Mouse (Mus musculus): Measurements from ENCODE around the gene Npy1r. TPM values are rescaled to one million over a fixed set of nuclear protein-coding genes. Genes with fewer than 3 reads are reported as not detected.

Npy1r gene
- polyA plus RNA-seq (2015; fragmentation: Nextera tagmentation; extraction: Ambion mirVana) = 11.2 and 13.1 TPM in 2 replicates

DNA sequence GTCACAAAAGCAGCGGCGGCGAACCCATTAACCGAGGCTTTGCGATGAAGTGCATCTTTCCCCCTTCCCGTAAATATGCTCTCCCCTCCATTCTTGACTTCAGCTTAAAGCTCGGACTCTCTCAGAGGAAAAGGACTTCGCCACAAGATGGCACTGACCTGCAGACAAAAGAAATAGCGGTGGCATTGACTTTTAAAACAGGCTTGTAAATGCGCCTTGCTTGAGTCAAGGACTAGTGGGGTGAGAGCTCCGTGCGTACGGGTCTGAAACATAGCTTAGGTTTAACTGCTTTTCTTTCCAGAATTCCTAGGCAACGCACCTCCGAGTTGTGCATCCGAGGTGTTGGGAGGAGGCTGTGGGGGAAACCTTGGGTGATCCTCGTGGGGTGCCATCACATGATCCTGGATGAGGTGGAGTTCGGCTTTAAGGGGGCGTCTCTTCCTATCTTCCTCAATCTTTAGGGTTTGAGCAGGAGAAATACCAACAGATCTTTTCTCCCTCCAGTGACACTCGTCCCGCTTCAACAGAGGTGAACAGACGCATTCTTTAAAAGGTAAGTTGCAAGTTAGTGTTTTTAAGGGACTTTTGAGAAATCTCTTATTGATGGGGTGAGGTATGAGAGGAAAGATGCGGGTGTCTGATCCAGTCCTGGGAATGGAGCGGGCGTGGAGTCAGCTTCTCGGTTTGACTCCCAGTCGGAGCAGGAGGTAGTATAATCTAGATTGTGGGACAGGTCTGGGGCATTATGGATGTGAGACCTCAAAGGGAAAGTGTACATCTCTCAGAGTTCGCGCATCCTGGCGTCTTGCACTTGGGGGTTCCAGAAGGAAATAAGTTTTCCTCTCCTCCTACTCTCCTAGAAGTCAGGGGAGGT lies at the start of gene Npy1r:
TSS of gene Npy1r (plus strand) at position 223 of the 874 bp plus-strand sequence.
- WGBS = 1% methylated on average over 30 of the region's 30 CpGs
- Histone ChIP-seq H3K9ac (replicated peaks) (peak within 1 kb of the TSS; percentile 42), H3K4me2 (peak within 1 kb of the TSS; percentile 79), H3K9me3 (replicated peaks) (no peaks in the 10 kb centered on the region), H3K27me3 (replicated peaks) (no peaks in the 10 kb centered on the region), H3K36me3 (no peaks in the 10 kb centered on the region), H3K4me3 (replicated peaks) (peak within 1 kb of the TSS; percentile 50), H3K27ac (replicated peaks) (peak within 1 kb of the TSS; percentile 54; the same call in 1 of the 2 replicates), H3K4me1 (peaks cover 13% of the 10 kb centered on the region)
- ATAC-seq (ENCODE audit: low FRiP score) = peak; percentile 85

DNA sequence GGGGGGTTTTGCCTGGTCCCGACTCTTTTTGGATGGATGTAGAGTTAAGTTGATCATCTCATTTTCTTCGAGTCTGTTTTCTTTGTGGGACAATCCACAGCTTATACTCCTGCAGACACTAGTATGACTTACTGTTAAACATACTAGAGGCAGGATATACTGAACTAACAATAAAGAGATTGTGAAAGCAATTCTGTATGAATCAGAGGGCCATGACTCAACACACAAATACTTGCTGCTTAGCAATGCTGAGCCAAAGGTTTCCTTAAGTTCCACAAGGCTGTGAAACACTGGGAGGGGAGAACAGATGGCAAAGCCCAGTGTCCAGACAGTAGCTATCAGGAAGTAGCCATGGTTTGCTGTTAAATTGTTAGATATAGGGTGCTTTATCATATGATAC lies 15.7 kb upstream of the Npy1r start:
- no peak for ATAC-seq (ENCODE audit: low FRiP score)
- 91% methylated on average over 2 of the region's 2 CpGs for WGBS
- no peaks in the 10 kb centered on the region for H3K27me3 ChIP-seq (replicated peaks)

DNA sequence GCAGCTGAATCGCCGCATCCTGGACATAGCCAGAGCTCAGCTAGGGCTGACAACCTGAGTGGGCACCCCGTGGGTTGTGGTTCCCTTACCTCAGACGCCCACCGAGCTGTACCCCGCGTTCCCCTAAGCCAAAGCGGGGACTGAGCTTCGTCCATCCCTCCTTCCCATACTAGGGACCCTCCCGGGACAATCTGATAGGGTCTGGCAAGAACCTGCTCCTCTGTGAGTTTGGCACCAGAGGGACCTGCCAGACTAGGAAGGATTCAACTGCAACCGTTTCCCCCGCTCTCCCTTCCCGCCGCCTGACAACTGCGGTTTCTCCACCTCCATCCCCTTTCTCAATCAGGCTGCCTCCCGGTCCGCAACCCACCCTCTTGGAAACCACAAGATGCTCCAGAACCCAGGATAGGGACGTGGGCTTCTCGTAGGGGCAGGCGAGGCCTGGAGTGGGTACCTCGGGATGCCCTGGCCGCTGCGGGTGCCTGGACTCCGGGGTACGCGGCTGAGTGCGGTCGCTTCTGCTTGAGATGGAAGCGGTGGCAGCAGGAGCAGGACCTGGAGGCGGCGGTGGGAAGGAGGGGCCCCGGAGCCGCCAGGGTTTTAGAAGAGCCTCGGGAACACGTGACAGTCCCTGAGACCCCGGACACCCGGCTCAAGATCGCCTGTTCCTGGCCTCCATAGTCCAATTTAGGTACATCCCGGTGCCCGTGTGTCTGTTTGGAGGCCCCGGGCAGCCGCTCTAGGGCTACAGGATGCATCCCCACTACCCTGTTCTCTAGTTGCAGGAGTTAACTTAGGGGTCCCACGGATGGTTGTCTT lies 9.3 kb upstream of the Npy1r start, which contains the start of gene Npy5r:
TSS of gene Npy5r (minus strand) at position 618 of the 819 bp plus-strand sequence.
- H3K9ac ChIP-seq (replicated peaks) = peak within 1 kb of the TSS; percentile 76
- ATAC-seq (ENCODE audit: low FRiP score) = peak; percentile 82
- peaks cover 18% of the 10 kb centered on the region; the same call in 1 of the 2 replicates for H3K4me1 ChIP-seq
- no peaks in the 10 kb centered on the region for H3K9me3 ChIP-seq (replicated peaks)
- peak within 1 kb of the TSS; percentile 61; the same call in 1 of the 2 replicates for H3K27ac ChIP-seq (replicated peaks)
- 1% methylated on average over 43 of the region's 43 CpGs for WGBS
- no peaks in the 10 kb centered on the region for H3K36me3 ChIP-seq
- H3K4me3 ChIP-seq (replicated peaks) = peak within 1 kb of the TSS; percentile 58
- H3K27me3 ChIP-seq (replicated peaks) = no peaks in the 10 kb centered on the region
- H3K4me2 ChIP-seq = peak within 1 kb of the TSS; percentile 91

More for the DNA sequence above, 15.7 kb upstream of the Npy1r start:
- Histone ChIP-seq H3K36me3 (no peaks in the 10 kb centered on the region), H3K9me3 (replicated peaks) (no peaks in the 10 kb centered on the region), H3K4me2 (no peak overlapping the region), H3K27ac (replicated peaks) (no peak overlapping the region), H3K4me3 (replicated peaks) (no peak overlapping the region), H3K9ac (replicated peaks) (no peak overlapping the region), H3K4me1 (no peaks in the 10 kb centered on the region)

DNA sequence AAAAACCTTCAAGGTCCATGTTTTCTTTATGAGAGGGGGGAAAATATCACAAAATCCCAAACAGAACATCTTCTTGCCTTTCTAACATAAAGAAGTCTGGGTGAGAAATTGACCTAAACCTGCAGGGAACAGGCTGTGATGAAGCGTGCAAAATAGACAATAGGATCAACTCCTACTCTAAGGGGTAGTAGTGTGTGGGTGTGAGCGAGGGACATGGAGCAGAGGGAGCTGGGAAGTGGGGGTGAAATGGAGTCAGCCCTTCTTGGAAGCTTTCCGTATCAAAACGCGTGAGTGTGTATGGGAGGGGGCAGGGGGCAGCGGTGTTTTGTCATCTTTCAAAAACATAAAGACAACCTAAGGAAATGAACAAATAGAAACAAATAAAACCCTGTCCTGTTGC lies 8.6 kb upstream of the Npy1r start:
- Histone ChIP-seq H3K9ac (replicated peaks) (peak overlapping the region; percentile 76; the same call in 1 of the 2 replicates), H3K36me3 (no peaks in the 10 kb centered on the region), H3K27ac (replicated peaks) (no peak overlapping the region), H3K27me3 (replicated peaks) (no peaks in the 10 kb centered on the region), H3K4me3 (replicated peaks) (peak overlapping the region; percentile 58), H3K4me1 (peaks cover 18% of the 10 kb centered on the region; the same call in 1 of the 2 replicates), H3K9me3 (replicated peaks) (no peaks in the 10 kb centered on the region), H3K4me2 (peak overlapping the region; percentile 91)
- 39% methylated on average over 6 of the region's 6 CpGs for WGBS
- no peak for ATAC-seq (ENCODE audit: low FRiP score)

DNA sequence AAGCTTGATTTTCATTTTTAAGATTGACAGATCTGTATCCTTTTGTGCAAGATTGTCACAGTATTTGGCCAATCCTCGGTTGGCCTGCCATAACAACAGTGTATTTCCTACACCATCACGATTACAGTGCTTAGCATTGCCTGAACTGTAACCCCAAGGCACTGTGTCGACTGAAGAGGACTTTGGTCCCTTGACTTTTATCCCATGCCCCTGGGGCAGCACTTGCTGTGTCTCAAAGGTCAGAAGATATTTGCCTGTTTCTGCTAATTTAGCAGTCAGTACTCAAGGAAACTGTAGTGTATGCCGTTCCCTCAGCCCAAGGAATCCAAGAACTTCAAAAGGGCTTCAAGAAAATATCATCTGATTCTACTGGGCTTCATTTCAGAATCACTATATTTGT lies 8.2 kb upstream of the Npy1r start:
- H3K4me1 ChIP-seq = peaks cover 18% of the 10 kb centered on the region; the same call in 1 of the 2 replicates
- no peak overlapping the region for H3K4me3 ChIP-seq (replicated peaks)
- H3K27ac ChIP-seq (replicated peaks) = no peak overlapping the region
- ATAC-seq (ENCODE audit: low FRiP score) = no peak
- no peak overlapping the region for H3K9ac ChIP-seq (replicated peaks)
- 65% methylated on average over 4 of the region's 4 CpGs for WGBS
- H3K9me3 ChIP-seq (replicated peaks) = no peaks in the 10 kb centered on the region
- H3K4me2 ChIP-seq = peak overlapping the region; percentile 91
- no peaks in the 10 kb centered on the region for H3K36me3 ChIP-seq
- H3K27me3 ChIP-seq (replicated peaks) = no peaks in the 10 kb centered on the region

DNA sequence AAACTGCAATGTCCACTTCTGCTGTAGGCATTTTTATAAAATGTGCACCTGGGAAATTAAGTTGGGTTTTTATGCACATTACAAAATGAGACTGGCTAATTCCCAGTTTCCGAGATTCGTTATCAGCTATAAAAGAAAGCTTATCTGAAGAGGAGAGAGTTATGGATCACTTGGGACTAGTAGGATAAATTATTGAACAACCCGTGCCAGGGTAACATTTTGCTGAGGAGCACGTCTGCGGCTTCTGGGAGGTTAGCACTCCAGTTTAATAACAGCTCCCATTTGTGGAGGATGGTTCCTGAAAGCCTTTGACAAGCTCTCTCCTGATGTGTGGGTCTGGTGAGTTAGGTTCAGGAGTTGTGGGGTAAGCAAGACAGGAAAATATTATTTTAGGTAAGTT lies 6.6 kb upstream of the Npy1r start:
- H3K27me3 ChIP-seq (replicated peaks) = no peaks in the 10 kb centered on the region
- no peak overlapping the region for H3K4me2 ChIP-seq
- no peak overlapping the region for H3K4me3 ChIP-seq (replicated peaks)
- H3K27ac ChIP-seq (replicated peaks) = no peak overlapping the region
- H3K36me3 ChIP-seq = no peaks in the 10 kb centered on the region
- H3K9ac ChIP-seq (replicated peaks) = no peak overlapping the region
- peak; percentile 36 for ATAC-seq (ENCODE audit: low FRiP score)
- WGBS = 34% methylated on average over 5 of the region's 5 CpGs
- H3K4me1 ChIP-seq = peaks cover 18% of the 10 kb centered on the region; the same call in 1 of the 2 replicates
- H3K9me3 ChIP-seq (replicated peaks) = no peaks in the 10 kb centered on the region

DNA sequence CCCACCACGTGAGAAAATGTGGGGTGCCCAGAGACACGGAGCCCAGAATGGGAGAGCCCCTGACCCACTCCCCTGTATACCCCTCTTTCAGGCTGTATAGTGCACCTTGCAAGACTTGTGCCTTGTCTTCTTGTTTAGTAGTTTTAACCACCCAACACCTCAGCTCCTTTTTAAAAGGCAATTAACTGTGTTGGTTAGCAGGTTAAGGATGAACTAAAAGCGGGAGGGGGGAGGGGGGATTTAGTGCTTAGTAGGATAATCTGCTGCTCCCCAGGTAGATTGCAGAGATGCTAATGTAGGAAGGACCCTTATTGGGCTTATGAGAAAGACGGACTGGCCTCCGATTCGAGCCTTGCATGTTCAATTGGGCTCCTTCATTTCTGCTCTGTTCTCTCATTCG lies 1.0 kb downstream of the Npy1r start:
- H3K9me3 ChIP-seq (replicated peaks) = no peaks in the 10 kb centered on the region
- H3K27me3 ChIP-seq (replicated peaks) = no peaks in the 10 kb centered on the region
- H3K36me3 ChIP-seq = no peaks in the 10 kb centered on the region
- peak; percentile 34 for ATAC-seq (ENCODE audit: low FRiP score)
- peak overlapping the region; percentile 42 for H3K9ac ChIP-seq (replicated peaks)
- peak overlapping the region; percentile 79 for H3K4me2 ChIP-seq
- H3K4me1 ChIP-seq = peaks cover 13% of the 10 kb centered on the region
- no peak overlapping the region for H3K27ac ChIP-seq (replicated peaks)
- WGBS = 4% methylated on average over 7 of the region's 7 CpGs
- H3K4me3 ChIP-seq (replicated peaks) = peak overlapping the region; percentile 50

DNA sequence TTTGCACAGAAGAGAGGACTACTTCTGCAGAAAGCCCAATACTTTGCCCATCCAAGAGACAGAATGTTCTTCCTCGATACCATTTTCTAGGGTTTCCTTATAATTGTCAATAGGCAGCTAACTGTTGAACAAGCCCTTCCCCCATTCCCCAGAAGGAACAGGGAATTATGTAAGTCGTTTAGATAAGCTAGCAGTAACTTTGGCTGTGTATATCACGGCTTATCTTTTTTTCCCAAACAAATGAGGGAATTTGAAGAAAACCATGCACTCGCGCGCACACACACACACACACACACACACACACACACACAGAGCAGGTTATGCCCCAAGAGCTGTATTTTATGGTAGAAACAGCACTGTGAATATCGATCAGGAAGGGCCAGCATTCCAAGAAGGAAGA lies 1.8 kb downstream of the Npy1r start:
- WGBS = 70% methylated on average over 7 of the region's 7 CpGs
- H3K9me3 ChIP-seq (replicated peaks) = no peaks in the 10 kb centered on the region
- no peak for ATAC-seq (ENCODE audit: low FRiP score)

DNA sequence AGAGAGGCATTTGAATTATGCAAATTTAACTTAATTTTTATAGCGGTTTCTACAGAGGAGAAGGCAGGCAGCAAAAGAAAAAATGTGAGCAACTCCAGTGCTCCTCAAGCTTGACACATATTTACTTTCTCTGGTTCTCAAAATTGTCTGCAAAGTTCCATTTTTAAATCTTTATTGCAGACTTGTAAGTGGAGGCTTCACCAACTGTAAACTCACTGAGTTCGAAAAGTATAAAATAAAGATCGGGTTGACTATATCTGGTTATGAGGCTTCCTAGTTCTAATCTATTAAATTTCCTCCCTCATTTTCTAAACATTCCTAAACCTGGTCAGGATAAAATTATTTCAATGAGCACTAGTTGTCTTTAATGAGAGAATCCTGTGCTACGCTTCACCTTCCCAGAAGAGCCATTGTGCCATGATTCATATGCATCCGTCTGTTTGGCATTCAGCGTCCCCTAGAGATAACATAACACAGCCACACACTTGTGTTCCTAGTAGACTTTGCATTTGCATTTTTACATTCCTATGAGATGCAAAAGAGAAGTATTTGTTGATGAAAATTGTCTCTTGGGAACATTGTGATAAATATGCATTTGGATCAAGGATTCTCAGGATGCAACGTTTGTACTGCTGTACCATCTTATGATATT lies 17.5 kb downstream of the Npy1r start:
- no peaks in the 10 kb centered on the region for H3K27me3 ChIP-seq (replicated peaks)
- no peak for ATAC-seq (ENCODE audit: low FRiP score)
- no peak overlapping the region for H3K27ac ChIP-seq (replicated peaks)
- no peak overlapping the region for H3K9ac ChIP-seq (replicated peaks)
- WGBS = 71% methylated on average over 7 of the region's 7 CpGs
- H3K36me3 ChIP-seq = no peaks in the 10 kb centered on the region
- H3K4me3 ChIP-seq (replicated peaks) = no peak overlapping the region
- H3K4me2 ChIP-seq = no peak overlapping the region
- no peaks in the 10 kb centered on the region for H3K9me3 ChIP-seq (replicated peaks)
- no peaks in the 10 kb centered on the region for H3K4me1 ChIP-seq

More for the DNA sequence above, 1.8 kb downstream of the Npy1r start:
- H3K9ac ChIP-seq (replicated peaks) = no peak overlapping the region
- H3K36me3 ChIP-seq = no peaks in the 10 kb centered on the region
- no peaks in the 10 kb centered on the region for H3K27me3 ChIP-seq (replicated peaks)
- H3K4me2 ChIP-seq = peak overlapping the region; percentile 79
- H3K27ac ChIP-seq (replicated peaks) = no peak overlapping the region
- H3K4me1 ChIP-seq = peaks cover 13% of the 10 kb centered on the region
- H3K4me3 ChIP-seq (replicated peaks) = peak overlapping the region; percentile 50

DNA sequence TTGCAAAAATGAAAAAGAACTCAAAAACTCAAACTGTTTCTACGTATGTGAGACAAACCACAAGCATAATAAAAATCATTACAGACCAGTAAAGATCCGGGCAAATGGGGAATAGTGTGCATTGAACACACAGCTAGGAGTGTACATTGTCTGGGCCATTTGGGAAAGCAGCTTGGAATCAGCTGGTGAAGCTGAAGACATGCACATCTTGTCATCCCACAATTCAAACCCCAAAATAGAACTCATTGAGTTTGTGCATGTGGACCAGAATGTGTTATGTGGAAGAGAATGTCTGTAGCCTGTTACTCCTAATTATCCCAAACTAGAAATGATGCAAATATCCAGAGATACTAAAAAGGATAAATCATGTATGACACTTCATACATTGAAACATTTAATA lies 25.8 kb downstream of the Npy1r start:
- H3K36me3 ChIP-seq = no peaks in the 10 kb centered on the region
- H3K27ac ChIP-seq (replicated peaks) = no peak overlapping the region
- no peaks in the 10 kb centered on the region for H3K27me3 ChIP-seq (replicated peaks)
- WGBS = 76% methylated on average over 2 of the region's 2 CpGs
- H3K4me2 ChIP-seq = no peak overlapping the region
- H3K4me1 ChIP-seq = no peaks in the 10 kb centered on the region
- no peak overlapping the region for H3K4me3 ChIP-seq (replicated peaks)
- no peaks in the 10 kb centered on the region for H3K9me3 ChIP-seq (replicated peaks)
- no peak overlapping the region for H3K9ac ChIP-seq (replicated peaks)
- ATAC-seq (ENCODE audit: low FRiP score) = no peak

DNA sequence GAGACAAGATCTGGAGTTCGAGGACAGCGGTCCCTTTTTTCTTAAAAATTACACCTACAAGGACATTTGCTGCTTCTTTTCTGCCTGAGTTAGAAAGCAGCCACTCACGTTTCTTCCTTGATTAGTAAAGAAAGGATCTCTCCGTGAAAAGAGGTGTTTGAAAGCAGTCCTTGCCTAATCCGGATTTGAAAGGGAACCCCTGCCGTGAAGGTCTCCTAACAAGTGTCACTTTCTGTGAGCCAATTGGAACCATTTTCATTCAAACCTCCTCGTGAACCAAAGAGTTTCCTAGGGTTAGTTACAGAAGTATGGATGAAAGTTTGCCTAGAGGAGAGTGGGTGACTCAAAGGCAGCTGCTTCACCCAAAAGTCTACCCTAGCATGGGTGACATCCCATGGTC lies 32.5 kb downstream of the Npy1r start:
- Histone ChIP-seq H3K9me3 (replicated peaks) (no peaks in the 10 kb centered on the region), H3K4me2 (no peak overlapping the region), H3K9ac (replicated peaks) (no peak overlapping the region), H3K4me3 (replicated peaks) (no peak overlapping the region), H3K4me1 (no peaks in the 10 kb centered on the region), H3K27ac (replicated peaks) (no peak overlapping the region), H3K27me3 (replicated peaks) (no peaks in the 10 kb centered on the region), H3K36me3 (no peaks in the 10 kb centered on the region)
- 39% methylated on average over 7 of the region's 7 CpGs for WGBS
- no peak for ATAC-seq (ENCODE audit: low FRiP score)

All from neural tube, embryonic 15.5 days (tissue).